Mouse (Mus musculus): ENCODE measurements around the gene Dchs2. TPM values are rescaled to one million over a fixed set of nuclear protein-coding genes. Genes with fewer than 3 reads are reported as not detected.

Dchs2 gene
- polyA plus RNA-seq, 1 experiment from 2014 or later = 0.59 TPM

GRCm38 (mm10) chr3:83228383-83228782 lies 100.6 kb downstream of the Dchs2 start:
- Histone ChIP-seq H3K27ac (no peak overlapping the region), H3K4me1 (replicated peaks) (no peaks in the 10 kb centered on the region), H3K36me3 (no peaks in the 10 kb centered on the region), H3K4me3 (no peak overlapping the region), H3K27me3 (ENCODE audit: insufficient read depth, poor library complexity, severe bottlenecking) (no peaks in the 10 kb centered on the region), H3K9me3 (no peaks in the 10 kb centered on the region)
- WGBS = 80% methylated on average over 9 of the region's 9 CpGs
- DNase-seq (ENCODE audit: low spot score) = no peak

DNA sequence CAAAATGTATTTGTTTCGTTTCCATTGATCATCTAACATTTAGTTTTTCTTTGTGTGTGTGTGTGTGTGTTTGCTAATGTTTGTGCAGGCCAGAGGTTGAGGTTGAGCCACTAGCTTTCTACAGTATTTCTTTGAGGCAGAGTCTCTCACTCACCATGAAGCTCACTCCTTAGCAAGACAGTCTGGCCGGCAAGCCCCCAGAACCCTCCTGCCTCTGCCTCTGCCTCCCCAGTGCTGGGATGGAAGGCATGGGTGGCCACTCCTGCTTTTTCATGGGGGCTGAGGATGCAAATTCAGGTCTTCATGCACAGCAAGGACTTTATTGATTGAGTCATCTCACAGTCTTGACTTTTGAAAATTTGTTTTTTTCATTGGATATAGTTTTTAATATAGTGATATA lies 102.6 kb downstream of the Dchs2 start:
- Histone ChIP-seq H3K4me3 (no peak overlapping the region), H3K36me3 (no peaks in the 10 kb centered on the region), H3K27me3 (ENCODE audit: insufficient read depth, poor library complexity, severe bottlenecking) (no peaks in the 10 kb centered on the region), H3K4me1 (replicated peaks) (no peaks in the 10 kb centered on the region), H3K27ac (no peak overlapping the region), H3K9me3 (no peaks in the 10 kb centered on the region)
- no peak for DNase-seq (ENCODE audit: low spot score)
- 91% methylated on average over 2 of the region's 2 CpGs for WGBS

DNA sequence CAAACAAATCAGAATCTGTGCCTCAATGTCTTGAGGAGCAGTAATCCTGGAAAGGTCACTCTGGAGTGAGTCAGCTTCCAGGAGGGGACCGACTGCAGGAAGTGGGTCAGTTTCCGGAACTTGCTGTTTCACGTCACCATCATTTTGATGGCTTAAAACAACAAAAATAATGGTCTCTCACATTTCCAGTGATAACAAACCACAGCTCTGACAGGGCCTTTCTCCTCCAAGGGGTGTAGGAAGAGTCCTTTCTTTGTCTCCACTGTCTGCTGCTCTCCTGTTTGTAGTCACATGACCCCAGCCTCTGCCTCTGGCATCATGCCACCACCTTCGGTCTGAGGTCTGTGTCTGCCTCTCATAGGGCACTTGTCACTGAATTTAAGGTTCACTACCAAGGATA lies 106.7 kb downstream of the Dchs2 start:
- Histone ChIP-seq H3K27me3 (ENCODE audit: insufficient read depth, poor library complexity, severe bottlenecking) (no peaks in the 10 kb centered on the region), H3K36me3 (no peaks in the 10 kb centered on the region), H3K4me1 (replicated peaks) (no peaks in the 10 kb centered on the region), H3K4me3 (no peak overlapping the region), H3K9me3 (no peaks in the 10 kb centered on the region), H3K27ac (no peak overlapping the region)
- WGBS = 63% methylated on average over 4 of the region's 4 CpGs
- no peak for DNase-seq (ENCODE audit: low spot score)

GRCm38 (mm10) chr3:83235061-83235460 lies 107.3 kb downstream of the Dchs2 start:
- H3K27ac ChIP-seq = no peak overlapping the region
- H3K36me3 ChIP-seq = no peaks in the 10 kb centered on the region
- 88% methylated on average over 5 of the region's 5 CpGs for WGBS
- DNase-seq (ENCODE audit: low spot score) = no peak
- H3K4me3 ChIP-seq = no peak overlapping the region
- H3K9me3 ChIP-seq = no peaks in the 10 kb centered on the region
- H3K27me3 ChIP-seq (ENCODE audit: insufficient read depth, poor library complexity, severe bottlenecking) = no peaks in the 10 kb centered on the region
- H3K4me1 ChIP-seq (replicated peaks) = no peaks in the 10 kb centered on the region

GRCm38 (mm10) chr3:83246536-83246935 lies 118.8 kb downstream of the Dchs2 start:
- WGBS = 63% methylated on average over 5 of the region's 5 CpGs
- no peak for DNase-seq (ENCODE audit: low spot score)

DNA sequence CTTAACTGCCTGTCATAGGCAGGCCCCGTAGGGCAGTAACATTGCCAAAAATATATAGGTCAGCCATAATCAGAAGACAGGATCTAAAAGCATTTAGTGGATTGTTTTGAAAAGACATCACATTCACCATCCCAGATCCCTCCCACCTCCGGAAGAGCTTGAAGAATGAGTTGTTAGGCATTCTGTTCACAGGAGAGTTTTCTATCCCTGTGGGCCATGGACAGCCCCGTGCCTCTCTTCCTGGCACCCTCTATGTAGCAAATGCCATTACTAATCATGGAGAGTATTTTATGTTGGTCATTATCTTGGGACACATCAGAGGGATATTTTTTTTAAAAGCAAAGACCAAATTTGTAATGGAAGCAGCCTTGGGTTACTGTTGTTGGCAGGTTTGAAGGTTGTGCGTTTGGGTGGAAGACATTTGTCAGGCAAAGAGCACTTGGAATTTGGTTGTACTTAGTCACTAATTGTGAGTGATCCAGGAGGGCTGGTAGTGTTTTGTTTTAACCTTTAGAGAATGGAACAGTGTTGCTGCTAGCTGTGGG lies 122.3 kb downstream of the Dchs2 start:
- no peak overlapping the region for H3K27ac ChIP-seq
- WGBS = 88% methylated on average over 4 of the region's 4 CpGs
- DNase-seq (ENCODE audit: low spot score) = no peak

More at GRCm38 (mm10) chr3:83246536-83246935, 118.8 kb downstream of the Dchs2 start:
- H3K27ac ChIP-seq = no peak overlapping the region
- H3K9me3 ChIP-seq = no peaks in the 10 kb centered on the region
- H3K4me1 ChIP-seq (replicated peaks) = peaks cover 6% of the 10 kb centered on the region; the same call in 1 of the 2 replicates
- no peaks in the 10 kb centered on the region for H3K36me3 ChIP-seq
- no peak overlapping the region for H3K4me3 ChIP-seq
- no peaks in the 10 kb centered on the region for H3K27me3 ChIP-seq (ENCODE audit: insufficient read depth, poor library complexity, severe bottlenecking)

DNA sequence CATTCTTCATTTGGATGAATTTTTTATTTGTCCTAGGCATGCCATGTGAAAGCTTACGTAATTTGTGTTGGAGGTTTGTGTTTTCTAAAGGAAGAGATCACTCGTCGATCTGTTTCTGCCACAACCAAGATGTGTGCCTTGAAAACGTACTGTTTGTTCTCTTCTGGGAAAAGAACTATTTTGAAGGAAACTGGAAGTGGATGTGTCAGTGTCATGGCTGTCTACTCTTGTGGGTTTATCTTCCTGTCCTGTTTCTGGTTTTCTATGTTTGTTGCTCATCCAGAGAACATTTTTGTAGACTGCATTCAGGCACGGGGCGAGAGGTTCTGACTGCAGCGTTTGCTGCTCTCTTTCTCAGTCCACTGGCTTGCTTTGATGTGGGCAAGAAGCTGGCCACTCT lies 124.2 kb downstream of the Dchs2 start:
- Histone ChIP-seq H3K4me3 (no peak overlapping the region), H3K9me3 (no peaks in the 10 kb centered on the region), H3K36me3 (no peaks in the 10 kb centered on the region), H3K27ac (no peak overlapping the region), H3K27me3 (ENCODE audit: insufficient read depth, poor library complexity, severe bottlenecking) (no peaks in the 10 kb centered on the region), H3K4me1 (replicated peaks) (no peaks in the 10 kb centered on the region)
- WGBS = 84% methylated on average over 7 of the region's 7 CpGs
- DNase-seq (ENCODE audit: low spot score) = no peak

More for the DNA sequence above, 122.3 kb downstream of the Dchs2 start:
- H3K27me3 ChIP-seq (ENCODE audit: insufficient read depth, poor library complexity, severe bottlenecking) = no peaks in the 10 kb centered on the region
- H3K36me3 ChIP-seq = no peaks in the 10 kb centered on the region
- no peaks in the 10 kb centered on the region for H3K9me3 ChIP-seq
- no peak overlapping the region for H3K4me3 ChIP-seq
- H3K4me1 ChIP-seq (replicated peaks) = peaks cover 6% of the 10 kb centered on the region; the same call in 1 of the 2 replicates

- Histone ChIP-seq H3K27me3 (ENCODE audit: insufficient read depth, poor library complexity, severe bottlenecking) (no peaks in the 10 kb centered on the region), H3K4me3 (no peak overlapping the region), H3K4me1 (replicated peaks) (no peaks in the 10 kb centered on the region), H3K27ac (no peak overlapping the region), H3K9me3 (no peaks in the 10 kb centered on the region), H3K36me3 (no peaks in the 10 kb centered on the region)
- WGBS = 71% methylated on average over 4 of the region's 4 CpGs
- no peak for DNase-seq (ENCODE audit: low spot score)
Observed at GRCm38 (mm10) chr3:83259421-83259820, 131.7 kb downstream of the Dchs2 start.

DNA sequence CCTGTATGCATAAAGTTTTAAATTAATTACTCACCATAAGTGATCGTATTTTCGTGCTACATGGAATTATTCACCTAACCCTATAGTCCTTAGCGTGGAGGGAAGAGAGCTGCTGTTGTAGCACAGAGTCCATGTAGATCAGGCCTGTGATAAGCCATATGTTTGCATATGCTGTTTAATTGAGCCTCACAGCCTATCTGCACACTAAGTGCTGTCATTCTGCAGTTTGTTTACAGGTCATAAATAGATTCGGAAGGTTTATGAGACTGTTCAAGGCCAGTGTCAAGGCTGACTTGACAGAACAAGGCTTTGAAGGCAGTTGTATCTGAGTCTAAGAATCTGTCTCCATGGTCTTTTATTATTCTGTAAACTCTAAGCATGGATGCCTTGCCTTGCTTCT lies 138.3 kb downstream of the Dchs2 start:
- Histone ChIP-seq H3K27me3 (ENCODE audit: insufficient read depth, poor library complexity, severe bottlenecking) (no peaks in the 10 kb centered on the region), H3K4me3 (no peak overlapping the region), H3K4me1 (replicated peaks) (no peaks in the 10 kb centered on the region), H3K36me3 (no peaks in the 10 kb centered on the region), H3K27ac (no peak overlapping the region), H3K9me3 (no peaks in the 10 kb centered on the region)
- DNase-seq (ENCODE audit: low spot score) = no peak
- WGBS = 95% methylated on average over 4 of the region's 4 CpGs

- Histone ChIP-seq H3K27me3 (ENCODE audit: insufficient read depth, poor library complexity, severe bottlenecking) (no peaks in the 10 kb centered on the region), H3K4me1 (replicated peaks) (no peaks in the 10 kb centered on the region), H3K36me3 (no peaks in the 10 kb centered on the region), H3K9me3 (no peaks in the 10 kb centered on the region), H3K4me3 (no peak overlapping the region), H3K27ac (no peak overlapping the region)
- 87% methylated on average over 14 of the region's 14 CpGs for WGBS
- DNase-seq (ENCODE audit: low spot score) = no peak
Observed at GRCm38 (mm10) chr3:83270228-83270627, 142.5 kb downstream of the Dchs2 start.

DNA sequence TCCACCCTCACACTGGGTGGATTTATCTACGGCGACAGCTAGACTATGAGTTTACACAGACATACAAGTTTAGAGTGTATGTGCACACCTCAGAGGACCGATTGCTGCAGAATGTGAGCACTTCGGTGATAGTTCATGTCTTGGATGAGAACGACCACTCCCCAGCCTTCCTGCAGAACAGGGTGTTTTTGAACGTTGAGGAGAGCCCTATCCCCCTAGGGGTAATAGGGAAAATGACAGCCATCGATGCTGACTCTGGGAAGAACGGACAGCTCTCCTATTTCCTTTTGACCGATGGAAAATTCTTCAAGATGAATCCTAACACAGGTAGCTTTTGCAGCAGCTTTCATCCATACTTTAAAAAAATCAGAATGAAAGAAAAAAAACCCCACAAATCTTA lies 143.2 kb downstream of the Dchs2 start:
- H3K9me3 ChIP-seq = no peaks in the 10 kb centered on the region
- DNase-seq (ENCODE audit: low spot score) = no peak
- 69% methylated on average over 9 of the region's 9 CpGs for WGBS
- no peaks in the 10 kb centered on the region for H3K36me3 ChIP-seq
- no peak overlapping the region for H3K27ac ChIP-seq
- H3K27me3 ChIP-seq (ENCODE audit: insufficient read depth, poor library complexity, severe bottlenecking) = no peaks in the 10 kb centered on the region
- no peak overlapping the region for H3K4me3 ChIP-seq
- no peaks in the 10 kb centered on the region for H3K4me1 ChIP-seq (replicated peaks)

- H3K4me1 ChIP-seq (replicated peaks) = no peaks in the 10 kb centered on the region
- no peak overlapping the region for H3K4me3 ChIP-seq
- no peaks in the 10 kb centered on the region for H3K9me3 ChIP-seq
- H3K27me3 ChIP-seq (ENCODE audit: insufficient read depth, poor library complexity, severe bottlenecking) = no peaks in the 10 kb centered on the region
- DNase-seq (ENCODE audit: low spot score) = peak; percentile 63
- H3K36me3 ChIP-seq = no peaks in the 10 kb centered on the region
- WGBS = 41% methylated on average over 19 of the region's 19 CpGs
- H3K27ac ChIP-seq = no peak overlapping the region
Observed at GRCm38 (mm10) chr3:83273555-83274244, 146.0 kb downstream of the Dchs2 start.

DNA sequence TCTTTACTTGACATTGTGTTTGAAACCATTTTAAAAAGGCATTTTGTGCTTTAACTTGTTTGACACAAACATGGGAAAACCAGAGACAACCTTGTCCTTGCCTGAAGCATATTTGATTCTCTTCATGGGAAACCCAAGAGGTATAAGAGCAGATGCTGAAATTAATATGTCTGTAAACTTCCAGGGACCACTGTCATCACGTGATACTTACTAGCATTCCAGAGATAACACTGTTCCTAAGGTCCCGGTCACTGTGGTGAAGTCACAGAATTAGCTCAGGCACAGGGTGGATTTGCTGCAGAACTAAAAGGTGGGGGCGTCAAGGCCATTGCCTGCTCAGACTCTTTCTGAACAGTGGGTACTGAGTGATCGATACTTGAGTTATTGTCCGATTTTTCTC lies 148.0 kb downstream of the Dchs2 start:
- H3K27me3 ChIP-seq (ENCODE audit: insufficient read depth, poor library complexity, severe bottlenecking) = no peaks in the 10 kb centered on the region
- no peak overlapping the region for H3K4me3 ChIP-seq
- no peaks in the 10 kb centered on the region for H3K9me3 ChIP-seq
- 75% methylated on average over 5 of the region's 5 CpGs for WGBS
- no peaks in the 10 kb centered on the region for H3K36me3 ChIP-seq
- no peak overlapping the region for H3K27ac ChIP-seq
- no peak for DNase-seq (ENCODE audit: low spot score)
- H3K4me1 ChIP-seq (replicated peaks) = no peaks in the 10 kb centered on the region

All from hindbrain, embryonic 10.5 days (tissue).